Mouse (Mus musculus) limb, embryonic 12.5 days (tissue): ENCODE measurements around the gene Alox12b. TPM values are rescaled to one million over a fixed set of nuclear protein-coding genes. Genes with fewer than 3 reads are reported as not detected.

Experiments
- ATAC-seq: fragments of 200-750 bp; cut with Nextera tagmentation; 2 replicates; pipeline ENCODE4 v1.8.0; 2017; ENCODE audit warnings: low read depth, moderate TSS enrichment; ENCODE audit not compliant: insufficient number of reproducible peaks, insufficient read depth, low FRiP score, low TSS enrichment
- H3K27ac ChIP-seq: fragments of 300-500 bp; sonication (generic); 2 replicates; pipeline ENCODE4 v1.5.1; 2016; ENCODE audit warnings: mild to moderate bottlenecking, moderate library complexity
- H3K27me3 ChIP-seq: fragments of 300-500 bp; sonication (generic); 2 replicates; pipeline ENCODE4 v1.6.1; 2016; ENCODE audit warnings: mild to moderate bottlenecking, moderate library complexity
- H3K36me3 ChIP-seq: fragments of 300-500 bp; sonication (generic); 2 replicates; pipeline ENCODE4 v1.6.1; 2016; ENCODE audit warnings: mild to moderate bottlenecking, moderate library complexity
- H3K4me1 ChIP-seq: fragments of 300-500 bp; sonication (generic); replicated peaks from 2 replicates; pipeline ENCODE4 v1.6.1; 2016
- H3K4me2 ChIP-seq: fragments of 300-500 bp; sonication (generic); 2 replicates; pipeline ENCODE4 v1.6.1; 2016; ENCODE audit warnings: mild to moderate bottlenecking, moderate library complexity
- H3K4me3 ChIP-seq: fragments of 300-500 bp; sonication (generic); replicated peaks from 2 replicates; pipeline ENCODE4 v1.5.1; 2016; ENCODE audit warnings: mild to moderate bottlenecking
- H3K9ac ChIP-seq: fragments of 300-500 bp; sonication (generic); replicated peaks from 2 replicates; pipeline ENCODE4 v1.6.1; 2016; ENCODE audit warnings: mild to moderate bottlenecking, moderate library complexity
- H3K9me3 ChIP-seq: fragments of 300-500 bp; sonication (generic); 2 replicates; pipeline ENCODE4 v1.6.1; 2016; ENCODE audit warnings: mild to moderate bottlenecking, moderate library complexity
- WGBS: fragments of 180-500 bp; shearing (Covaris S2); methylation state at CpG from one replicate; pipeline ENCODE4 v1.1.7; 2016; 5-methylcytosine and 5-hydroxymethylcytosine counted together
- polyA plus RNA-seq: library from polyadenylated mRNA; unstranded; fragments of >200 nt; fragmentation: Nextera tagmentation; extraction: Ambion mirVana; gene quantifications from 2 replicates; pipeline ENCODE4 v1.2.1, GENCODE M21; 2016

The Alox12b gene
- polyA plus RNA-seq, 1 experiment from 2014 or later: 0.08 TPM

- WGBS: 0% methylated on average over 3 of the region's 3 CpGs
- Histone ChIP-seq H3K36me3 (no peaks in the 10 kb centered on the region), H3K27ac (no peak overlapping the region), H3K4me2 (0 out of 2 replicates have a peak overlapping the region, but pooled peaks have one; percentile 97), H3K9ac (no peak overlapping the region), H3K4me1 (peaks cover 35% of the 10 kb centered on the region), H3K4me3 (peak overlapping the region; percentile 81; the same call in 1 of the 2 replicates), H3K27me3 (peaks cover 26% of the 10 kb centered on the region), H3K9me3 (no peaks in the 10 kb centered on the region)
- ATAC-seq: no peak
These were observed 32.3 kb upstream of the Alox12b start for GRCm38 (mm10) chr11:69124498-69124847.

GRCm38 (mm10) chr11:69125041-69125851, 31.5 kb upstream of the Alox12b start:
- H3K9me3 ChIP-seq: no peaks in the 10 kb centered on the region
- WGBS: under 1% methylated on average over 24 of the region's 24 CpGs
- H3K36me3 ChIP-seq: no peaks in the 10 kb centered on the region
- peak; percentile 8; the same call in 1 of the 2 replicates for ATAC-seq
- H3K4me2 ChIP-seq: peak overlapping the region; percentile 90
- H3K4me1 ChIP-seq: peaks cover 27% of the 10 kb centered on the region
- peak overlapping the region; percentile 50; the same call in 1 of the 2 replicates for H3K27ac ChIP-seq
- H3K4me3 ChIP-seq: peak overlapping the region; percentile 58
- peak overlapping the region; percentile 63 for H3K9ac ChIP-seq
- peaks cover 22% of the 10 kb centered on the region for H3K27me3 ChIP-seq

- H3K4me3 ChIP-seq: peak within 1 kb of the TSS; percentile 58
- H3K36me3 ChIP-seq: no peaks in the 10 kb centered on the region
- peak within 1 kb of the TSS; percentile 50; the same call in 1 of the 2 replicates for H3K27ac ChIP-seq
- peak within 1 kb of the TSS; percentile 90 for H3K4me2 ChIP-seq
- no peak for ATAC-seq
- H3K9me3 ChIP-seq: no peaks in the 10 kb centered on the region
- peaks cover 22% of the 10 kb centered on the region for H3K4me1 ChIP-seq
- WGBS: 4% methylated on average over 3 of the region's 3 CpGs
- peaks cover 17% of the 10 kb centered on the region for H3K27me3 ChIP-seq
- peak within 1 kb of the TSS; percentile 63 for H3K9ac ChIP-seq
These were observed 31.1 kb upstream of the Alox12b start, which contains the start of gene Aloxe3 for GRCm38 (mm10) chr11:69125852-69125918. Gene Aloxe3 (plus strand): TSS chr11:69125896.

GRCm38 (mm10) chr11:69125919-69126705, 30.7 kb upstream of the Alox12b start:
- Histone ChIP-seq H3K27me3 (peaks cover 13% of the 10 kb centered on the region), H3K9me3 (no peaks in the 10 kb centered on the region), H3K9ac (peak overlapping the region; percentile 63), H3K36me3 (no peaks in the 10 kb centered on the region), H3K4me2 (peak overlapping the region; percentile 90), H3K27ac (no peak overlapping the region; the same call in 1 of the 2 replicates), H3K4me3 (peak overlapping the region; percentile 58), H3K4me1 (peaks cover 18% of the 10 kb centered on the region)
- 14% methylated on average over 20 of the region's 20 CpGs for WGBS
- ATAC-seq: no peak

- peak overlapping the region; percentile 90 for H3K4me2 ChIP-seq
- no peak overlapping the region for H3K9ac ChIP-seq
- ATAC-seq: no peak
- H3K9me3 ChIP-seq: no peaks in the 10 kb centered on the region
- peaks cover 15% of the 10 kb centered on the region for H3K27me3 ChIP-seq
- peak overlapping the region; percentile 58 for H3K4me3 ChIP-seq
- WGBS: 28% methylated on average over 2 of the region's 2 CpGs
- H3K4me1 ChIP-seq: peaks cover 17% of the 10 kb centered on the region
- no peak overlapping the region for H3K27ac ChIP-seq
- no peaks in the 10 kb centered on the region for H3K36me3 ChIP-seq
These were observed 30.1 kb upstream of the Alox12b start for GRCm38 (mm10) chr11:69126706-69127095.

GRCm38 (mm10) chr11:69128426-69129122, 28.2 kb upstream of the Alox12b start:
- Histone ChIP-seq H3K9ac (no peak overlapping the region), H3K27me3 (peaks cover 23% of the 10 kb centered on the region), H3K9me3 (no peaks in the 10 kb centered on the region), H3K4me3 (no peak overlapping the region), H3K36me3 (no peaks in the 10 kb centered on the region), H3K4me2 (no peak overlapping the region), H3K4me1 (peaks cover 13% of the 10 kb centered on the region), H3K27ac (no peak overlapping the region)
- no peak for ATAC-seq
- WGBS: 78% methylated on average over 8 of the region's 8 CpGs

- ATAC-seq: 0 out of 2 replicates have a peak, but pooled peaks have one; percentile 11
- Histone ChIP-seq H3K27ac (no peak overlapping the region), H3K4me1 (peaks cover 12% of the 10 kb centered on the region), H3K36me3 (no peaks in the 10 kb centered on the region), H3K9me3 (no peaks in the 10 kb centered on the region), H3K9ac (peak overlapping the region; percentile 51; the same call in 1 of the 2 replicates), H3K4me3 (peak overlapping the region; percentile 50), H3K4me2 (peak overlapping the region; percentile 76), H3K27me3 (peaks cover 11% of the 10 kb centered on the region)
- 20% methylated on average over 5 of the region's 5 CpGs for WGBS
These were observed 23.2 kb upstream of the Alox12b start for GRCm38 (mm10) chr11:69133566-69133922.

- peak; percentile 69 for ATAC-seq
- H3K4me2 ChIP-seq: peak overlapping the region; percentile 76
- WGBS: 2% methylated on average over 34 of the region's 34 CpGs
- H3K27ac ChIP-seq: no peak overlapping the region
- H3K27me3 ChIP-seq: peaks cover 11% of the 10 kb centered on the region
- H3K4me3 ChIP-seq: peak overlapping the region; percentile 50
- peak overlapping the region; percentile 51 for H3K9ac ChIP-seq
- H3K9me3 ChIP-seq: no peaks in the 10 kb centered on the region
- H3K36me3 ChIP-seq: no peaks in the 10 kb centered on the region
- peaks cover 12% of the 10 kb centered on the region for H3K4me1 ChIP-seq
These were observed 22.7 kb upstream of the Alox12b start for GRCm38 (mm10) chr11:69133923-69134621.

- peak; percentile 5; the same call in 1 of the 2 replicates for ATAC-seq
- 24% methylated on average over 8 of the region's 8 CpGs for WGBS
- Histone ChIP-seq H3K9me3 (no peaks in the 10 kb centered on the region), H3K9ac (peak overlapping the region; percentile 51; the same call in 1 of the 2 replicates), H3K4me3 (peak overlapping the region; percentile 50), H3K27ac (no peak overlapping the region), H3K4me2 (peak overlapping the region; percentile 76), H3K36me3 (no peaks in the 10 kb centered on the region), H3K27me3 (peaks cover 17% of the 10 kb centered on the region), H3K4me1 (peaks cover 12% of the 10 kb centered on the region)
These were observed 22.2 kb upstream of the Alox12b start for GRCm38 (mm10) chr11:69134622-69134968.

GRCm38 (mm10) chr11:69135361-69135760, 21.4 kb upstream of the Alox12b start:
- Histone ChIP-seq H3K27me3 (peaks cover 17% of the 10 kb centered on the region), H3K4me2 (no peak overlapping the region), H3K9me3 (no peaks in the 10 kb centered on the region), H3K4me1 (peaks cover 12% of the 10 kb centered on the region), H3K36me3 (no peaks in the 10 kb centered on the region), H3K27ac (no peak overlapping the region), H3K9ac (no peak overlapping the region), H3K4me3 (no peak overlapping the region)
- no peak for ATAC-seq
- 84% methylated on average over 6 of the region's 6 CpGs for WGBS

GRCm38 (mm10) chr11:69147546-69147945, 9.2 kb upstream of the Alox12b start:
- 78% methylated on average over 7 of the region's 7 CpGs for WGBS
- ATAC-seq: no peak
- H3K27ac ChIP-seq: no peak overlapping the region
- H3K36me3 ChIP-seq: no peaks in the 10 kb centered on the region
- H3K9ac ChIP-seq: no peak overlapping the region
- no peaks in the 10 kb centered on the region for H3K9me3 ChIP-seq
- peaks cover 7% of the 10 kb centered on the region; the same call in 1 of the 2 replicates for H3K4me1 ChIP-seq
- no peak overlapping the region for H3K4me3 ChIP-seq
- H3K4me2 ChIP-seq: no peak overlapping the region
- peaks cover 33% of the 10 kb centered on the region for H3K27me3 ChIP-seq
